Mouse (Mus musculus): ENCODE measurements around the gene Agtpbp1. TPM values are rescaled to one million over a fixed set of nuclear protein-coding genes. Genes with fewer than 3 reads are reported as not detected.

The Agtpbp1 gene
- polyA plus RNA-seq, 1 experiment from 2014 or later: 13.6 TPM

DNA sequence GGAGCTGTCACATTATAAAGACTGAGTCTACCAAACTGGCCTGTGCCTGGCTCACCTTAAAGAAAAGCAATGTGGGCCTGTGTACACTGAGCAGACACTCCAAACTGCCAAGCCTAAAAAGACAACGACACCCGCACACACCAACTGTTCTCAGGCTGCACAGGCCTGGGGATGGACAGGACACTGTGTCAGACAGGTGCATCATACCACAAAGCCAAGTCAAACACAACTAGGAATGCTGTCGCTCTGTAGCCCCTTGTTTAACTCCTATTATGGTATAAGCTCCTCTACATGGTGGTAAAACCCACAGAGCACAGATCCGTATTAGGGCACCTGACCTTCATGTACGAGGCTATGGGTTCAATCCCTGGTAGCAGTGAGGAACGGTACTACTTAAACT lies 65.5 kb downstream of the Agtpbp1 start:
- H3K27ac ChIP-seq: no peak overlapping the region
- no peak overlapping the region for H3K4me3 ChIP-seq
- no peak for DNase-seq (ENCODE audit: extremely low spot score, low spot score)
- no peaks in the 10 kb centered on the region for H3K9me3 ChIP-seq
- 93% methylated on average over 6 of the region's 6 CpGs for WGBS
- H3K36me3 ChIP-seq (replicated peaks): peaks cover 2% of the 10 kb centered on the region; the same call in 1 of the 2 replicates
- H3K4me1 ChIP-seq: no peaks in the 10 kb centered on the region
- H3K27me3 ChIP-seq (ENCODE audit: poor library complexity, severe bottlenecking): no peaks in the 10 kb centered on the region

DNA sequence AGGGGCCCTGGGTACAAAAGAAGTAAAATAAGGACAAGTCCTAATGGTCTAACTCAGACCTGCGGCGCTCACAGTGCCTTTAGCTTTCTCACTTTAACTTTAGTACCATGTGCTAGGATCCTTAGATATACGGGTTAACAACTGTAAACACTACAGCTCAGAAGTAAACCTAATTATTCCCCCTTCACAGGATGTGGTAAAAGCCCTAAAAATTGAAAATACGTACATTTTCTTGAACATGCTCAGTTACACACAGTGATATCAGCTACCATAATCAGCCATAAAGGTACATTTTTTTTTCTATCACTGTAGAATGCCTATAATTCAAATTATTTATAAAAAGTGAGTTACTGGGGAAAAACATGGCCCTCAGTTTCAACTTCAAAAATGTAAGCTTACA lies 67.0 kb downstream of the Agtpbp1 start:
- Histone ChIP-seq H3K9me3 (no peaks in the 10 kb centered on the region), H3K36me3 (replicated peaks) (no peaks in the 10 kb centered on the region), H3K4me1 (no peaks in the 10 kb centered on the region), H3K4me3 (no peak overlapping the region), H3K27me3 (ENCODE audit: poor library complexity, severe bottlenecking) (no peaks in the 10 kb centered on the region), H3K27ac (no peak overlapping the region)
- 82% methylated on average over 4 of the region's 4 CpGs for WGBS
- DNase-seq (ENCODE audit: extremely low spot score, low spot score): no peak

DNA sequence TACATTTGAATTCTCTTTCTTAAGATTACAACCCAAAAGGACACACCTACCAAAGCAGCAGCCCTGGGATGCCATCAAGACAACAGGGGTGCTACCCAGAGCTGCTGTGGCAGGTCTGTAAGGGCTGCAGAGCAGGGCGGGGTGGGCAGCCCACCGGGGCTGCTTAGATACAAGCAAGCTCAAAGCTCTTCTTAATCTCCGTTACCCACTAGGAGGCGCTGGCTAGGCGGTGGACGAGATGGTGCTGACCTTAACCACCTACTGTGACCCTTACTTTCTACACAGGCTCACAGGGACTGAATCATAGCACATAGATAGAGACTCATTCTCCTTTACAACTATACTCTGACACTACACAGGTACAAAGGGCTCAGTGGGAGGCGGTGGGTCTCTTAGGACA lies 70.0 kb downstream of the Agtpbp1 start:
- no peak overlapping the region for H3K27ac ChIP-seq
- peak; percentile 32 for DNase-seq (ENCODE audit: extremely low spot score, low spot score)
- no peaks in the 10 kb centered on the region for H3K27me3 ChIP-seq (ENCODE audit: poor library complexity, severe bottlenecking)
- peaks cover 5% of the 10 kb centered on the region for H3K36me3 ChIP-seq (replicated peaks)
- H3K9me3 ChIP-seq: no peaks in the 10 kb centered on the region
- 18% methylated on average over 7 of the region's 7 CpGs for WGBS
- H3K4me1 ChIP-seq: no peaks in the 10 kb centered on the region
- H3K4me3 ChIP-seq: no peak overlapping the region

DNA sequence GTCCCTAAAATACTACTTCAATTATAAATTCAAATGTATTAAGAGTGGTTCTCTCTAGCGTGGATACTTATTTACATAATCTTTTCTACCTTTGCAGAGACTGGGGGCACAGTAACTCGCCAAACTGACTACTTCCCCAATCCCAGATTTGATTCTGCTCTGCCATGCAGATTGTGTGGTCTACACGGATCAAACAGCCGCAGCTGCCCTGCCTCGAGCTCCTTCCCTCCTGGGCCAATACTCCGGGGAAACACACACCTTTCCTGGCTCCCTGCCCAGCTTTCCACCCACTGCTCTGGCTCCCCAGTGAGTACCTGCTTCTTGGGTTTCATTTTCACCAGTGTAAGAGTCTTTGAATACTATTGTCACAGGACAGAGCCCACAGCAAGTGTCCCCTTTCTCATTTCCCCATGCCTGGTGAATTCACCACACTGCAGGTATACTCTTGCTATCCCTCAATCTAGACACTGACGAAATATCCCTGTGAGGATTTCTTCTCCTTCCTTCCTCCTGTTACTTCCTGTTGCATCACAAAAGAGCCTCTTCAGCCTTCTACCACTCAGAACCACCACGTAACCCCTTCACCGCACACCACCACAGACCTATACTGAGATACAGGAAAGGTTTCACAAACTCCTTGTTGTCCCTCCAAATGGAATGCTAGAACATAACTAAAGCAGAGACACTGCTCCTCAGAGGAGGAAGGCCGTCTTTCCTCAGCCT lies 75.2 kb downstream of the Agtpbp1 start:
- H3K4me3 ChIP-seq: no peak overlapping the region
- peaks cover 5% of the 10 kb centered on the region for H3K36me3 ChIP-seq (replicated peaks)
- WGBS: 77% methylated on average over 10 of the region's 10 CpGs
- DNase-seq (ENCODE audit: extremely low spot score, low spot score): no peak
- no peaks in the 10 kb centered on the region for H3K27me3 ChIP-seq (ENCODE audit: poor library complexity, severe bottlenecking)
- no peaks in the 10 kb centered on the region for H3K4me1 ChIP-seq
- no peaks in the 10 kb centered on the region for H3K9me3 ChIP-seq
- no peak overlapping the region for H3K27ac ChIP-seq

DNA sequence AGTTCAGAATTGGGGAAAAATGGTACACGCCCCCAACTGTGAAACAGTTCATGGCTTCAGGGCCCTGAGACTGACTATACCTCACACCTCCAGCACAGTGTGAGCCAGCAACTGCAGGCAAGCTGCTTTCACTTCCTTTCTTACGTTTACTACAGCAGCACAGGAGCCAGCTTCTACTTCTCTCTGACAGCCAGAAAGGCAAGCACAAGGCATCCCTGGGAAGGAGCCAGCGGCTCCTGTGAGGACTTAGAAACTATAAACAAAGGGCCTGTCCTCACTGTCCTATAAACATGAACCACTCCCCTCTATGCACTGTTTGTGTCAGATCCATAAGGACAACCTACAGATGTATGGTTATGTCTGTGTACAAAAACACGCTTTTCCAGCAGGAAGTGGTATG lies 76.4 kb downstream of the Agtpbp1 start:
- no peaks in the 10 kb centered on the region for H3K27me3 ChIP-seq (ENCODE audit: poor library complexity, severe bottlenecking)
- H3K36me3 ChIP-seq (replicated peaks): peaks cover 5% of the 10 kb centered on the region
- no peak overlapping the region for H3K27ac ChIP-seq
- no peaks in the 10 kb centered on the region for H3K4me1 ChIP-seq
- WGBS: 81% methylated on average over 4 of the region's 4 CpGs
- H3K9me3 ChIP-seq: no peaks in the 10 kb centered on the region
- H3K4me3 ChIP-seq: no peak overlapping the region
- no peak for DNase-seq (ENCODE audit: extremely low spot score, low spot score)

DNA sequence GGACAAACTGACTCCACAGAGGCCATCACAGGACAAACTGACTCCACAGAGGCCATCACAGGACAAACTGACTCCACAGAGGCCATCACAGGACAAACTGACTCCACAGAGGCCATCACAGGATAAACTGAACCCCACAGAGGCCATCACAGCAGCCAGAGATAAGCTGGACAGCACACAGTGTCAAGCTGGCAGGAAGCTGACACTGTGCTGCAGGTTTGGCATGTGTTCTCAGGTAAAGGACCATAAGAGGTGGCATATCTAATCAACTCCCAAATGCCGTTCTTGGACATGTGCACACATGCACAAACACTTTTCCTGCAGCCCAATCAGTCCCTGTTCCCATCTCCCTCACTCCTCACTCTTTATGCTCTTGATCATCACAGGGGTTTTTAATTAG lies 78.6 kb downstream of the Agtpbp1 start:
- Histone ChIP-seq H3K4me3 (no peak overlapping the region), H3K4me1 (no peaks in the 10 kb centered on the region), H3K27me3 (ENCODE audit: poor library complexity, severe bottlenecking) (no peaks in the 10 kb centered on the region), H3K9me3 (no peaks in the 10 kb centered on the region), H3K36me3 (replicated peaks) (no peaks in the 10 kb centered on the region; the same call in 1 of the 2 replicates), H3K27ac (no peak overlapping the region)
- no peak for DNase-seq (ENCODE audit: extremely low spot score, low spot score)
- 88% methylated on average over 1 of the region's 1 CpGs for WGBS

DNA sequence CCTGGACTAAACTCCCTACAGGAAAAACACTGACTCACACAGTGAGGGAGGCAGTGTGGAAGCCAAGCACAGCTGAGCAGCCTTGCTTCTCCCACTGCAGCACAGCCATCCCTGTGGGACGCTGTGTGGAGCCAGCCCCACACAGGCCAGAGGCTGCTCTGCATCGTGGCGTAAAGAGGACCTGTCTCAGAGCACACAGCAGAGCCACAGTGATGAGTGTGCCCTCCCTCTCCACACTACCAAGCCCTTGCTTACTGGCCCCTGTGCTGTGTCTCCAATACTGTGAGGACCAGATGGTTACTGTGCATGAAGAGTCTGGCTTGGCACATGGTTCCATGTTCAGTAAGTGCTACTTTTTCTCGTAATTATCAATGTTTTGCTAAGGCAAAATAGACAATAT lies 79.2 kb downstream of the Agtpbp1 start:
- Histone ChIP-seq H3K4me3 (no peak overlapping the region), H3K27me3 (ENCODE audit: poor library complexity, severe bottlenecking) (no peaks in the 10 kb centered on the region), H3K27ac (no peak overlapping the region), H3K4me1 (no peaks in the 10 kb centered on the region), H3K36me3 (replicated peaks) (no peaks in the 10 kb centered on the region; the same call in 1 of the 2 replicates), H3K9me3 (no peaks in the 10 kb centered on the region)
- 85% methylated on average over 4 of the region's 4 CpGs for WGBS
- DNase-seq (ENCODE audit: extremely low spot score, low spot score): no peak

DNA sequence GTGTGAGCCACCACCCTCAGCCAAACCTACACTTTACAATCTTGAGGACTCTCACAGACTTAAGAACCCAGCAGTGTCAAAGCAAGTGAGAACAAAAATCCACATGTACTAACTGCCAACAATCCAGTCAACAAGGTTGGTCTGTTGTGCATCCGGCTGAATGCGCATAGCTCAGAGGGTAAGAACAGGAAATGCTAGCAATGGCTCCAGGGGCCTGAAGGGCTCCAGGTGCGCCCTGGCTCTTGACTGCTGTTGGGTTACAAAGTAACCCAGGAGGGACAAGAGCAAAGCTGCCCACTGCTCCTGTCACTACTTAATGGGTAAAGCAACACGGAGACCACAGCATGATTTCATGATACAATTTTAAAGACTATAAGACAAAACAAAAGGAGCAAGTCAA lies 81.4 kb downstream of the Agtpbp1 start:
- no peaks in the 10 kb centered on the region for H3K9me3 ChIP-seq
- H3K27me3 ChIP-seq (ENCODE audit: poor library complexity, severe bottlenecking): no peaks in the 10 kb centered on the region
- H3K4me3 ChIP-seq: no peak overlapping the region
- peaks cover 7% of the 10 kb centered on the region; the same call in 1 of the 2 replicates for H3K36me3 ChIP-seq (replicated peaks)
- WGBS: 84% methylated on average over 4 of the region's 4 CpGs
- no peaks in the 10 kb centered on the region for H3K4me1 ChIP-seq
- no peak overlapping the region for H3K27ac ChIP-seq
- DNase-seq (ENCODE audit: extremely low spot score, low spot score): no peak

DNA sequence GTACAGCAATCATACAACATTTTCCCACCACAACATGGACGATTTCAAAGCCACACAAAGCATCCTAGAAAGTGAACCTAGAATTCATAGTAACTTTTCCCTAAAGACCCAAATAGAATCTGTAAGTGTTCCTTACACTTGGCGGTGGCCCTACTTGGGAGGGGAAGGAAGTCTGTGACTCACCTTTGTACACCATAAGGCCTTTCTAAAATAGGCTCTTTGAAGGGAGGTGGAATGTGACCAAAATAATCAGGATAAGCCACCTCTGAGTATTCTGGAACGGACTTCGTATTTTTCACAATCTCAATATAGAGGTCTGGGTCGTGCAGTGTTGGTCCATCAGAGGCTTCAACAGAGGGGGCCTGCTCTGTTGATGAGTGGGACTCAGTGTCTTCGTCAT lies 85.2 kb downstream of the Agtpbp1 start:
- H3K4me3 ChIP-seq: no peak overlapping the region
- peaks cover 12% of the 10 kb centered on the region for H3K36me3 ChIP-seq (replicated peaks)
- H3K27me3 ChIP-seq (ENCODE audit: poor library complexity, severe bottlenecking): no peaks in the 10 kb centered on the region
- peaks cover under 1% of the 10 kb centered on the region; the same call in 1 of the 2 replicates for H3K9me3 ChIP-seq
- no peak for DNase-seq (ENCODE audit: extremely low spot score, low spot score)
- no peak overlapping the region for H3K27ac ChIP-seq
- WGBS: 91% methylated on average over 6 of the region's 6 CpGs
- peaks cover 5% of the 10 kb centered on the region for H3K4me1 ChIP-seq

DNA sequence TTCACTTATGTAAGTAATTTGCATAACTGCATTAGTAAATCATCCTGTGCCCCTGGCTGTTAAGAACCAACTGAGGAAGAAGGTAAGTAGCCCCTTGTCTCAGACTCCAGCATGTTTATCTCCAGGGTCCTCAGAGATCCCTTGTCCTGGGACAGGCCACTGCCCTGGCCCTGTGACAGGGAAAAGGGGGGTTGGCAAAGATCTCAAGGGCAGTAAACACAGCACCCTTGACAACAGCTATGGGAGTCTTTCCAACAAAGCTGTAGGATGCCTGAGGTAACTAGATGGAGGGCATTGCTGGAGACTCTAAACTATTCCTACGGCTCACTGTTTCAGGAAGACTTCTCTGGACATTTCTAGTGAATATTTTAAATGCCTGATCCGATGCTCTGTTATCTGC lies 85.7 kb downstream of the Agtpbp1 start:
- Histone ChIP-seq H3K36me3 (replicated peaks) (peaks cover 17% of the 10 kb centered on the region), H3K27ac (no peak overlapping the region), H3K27me3 (ENCODE audit: poor library complexity, severe bottlenecking) (no peaks in the 10 kb centered on the region), H3K9me3 (peaks cover 5% of the 10 kb centered on the region; the same call in 1 of the 2 replicates), H3K4me1 (peaks cover 5% of the 10 kb centered on the region), H3K4me3 (no peak overlapping the region)
- WGBS: 87% methylated on average over 2 of the region's 2 CpGs
- DNase-seq (ENCODE audit: extremely low spot score, low spot score): no peak

DNA sequence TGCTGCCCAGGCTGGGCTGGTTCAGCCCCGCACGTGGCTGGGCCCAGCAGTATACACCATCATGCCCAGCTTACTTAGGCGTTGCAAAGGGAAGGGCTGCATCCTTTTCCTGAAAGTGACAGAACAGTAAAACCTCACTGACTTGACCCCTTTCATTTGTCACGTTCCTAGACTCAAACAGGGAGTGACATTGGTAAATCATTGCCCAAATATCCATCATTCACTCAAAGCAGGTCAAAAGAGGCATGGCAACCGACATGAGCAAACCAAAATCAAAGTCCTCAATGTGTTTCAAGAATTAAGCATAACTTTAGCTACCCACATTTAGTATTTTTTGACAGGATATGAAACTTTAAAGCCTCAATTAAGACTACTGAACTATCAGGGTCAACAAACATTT lies 86.8 kb downstream of the Agtpbp1 start:
- no peak overlapping the region for H3K4me3 ChIP-seq
- no peaks in the 10 kb centered on the region for H3K27me3 ChIP-seq (ENCODE audit: poor library complexity, severe bottlenecking)
- peaks cover 21% of the 10 kb centered on the region for H3K36me3 ChIP-seq (replicated peaks)
- DNase-seq (ENCODE audit: extremely low spot score, low spot score): no peak
- 92% methylated on average over 5 of the region's 5 CpGs for WGBS
- H3K9me3 ChIP-seq: peaks cover 5% of the 10 kb centered on the region; the same call in 1 of the 2 replicates
- no peak overlapping the region for H3K27ac ChIP-seq
- H3K4me1 ChIP-seq: peaks cover 5% of the 10 kb centered on the region

DNA sequence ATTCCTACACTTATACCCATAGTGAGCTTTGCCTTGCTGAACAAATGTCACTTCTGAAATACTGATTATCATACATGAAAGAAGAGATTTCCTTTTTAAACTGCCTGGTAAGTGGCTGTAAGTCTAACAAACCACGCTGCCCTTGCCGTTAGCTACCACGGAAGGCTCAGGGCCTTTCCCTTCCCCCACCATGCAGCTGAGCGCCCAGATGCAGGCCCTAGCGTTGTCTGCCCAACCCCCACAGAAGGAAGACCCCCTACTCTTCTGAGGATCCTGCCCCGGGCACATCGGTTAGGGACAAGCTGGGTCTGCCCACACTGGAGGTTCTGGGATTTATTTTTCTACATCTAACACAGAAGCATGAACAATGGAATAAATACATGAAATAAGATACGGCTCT lies 89.2 kb downstream of the Agtpbp1 start:
- peaks cover 5% of the 10 kb centered on the region for H3K4me1 ChIP-seq
- H3K4me3 ChIP-seq: no peak overlapping the region
- DNase-seq (ENCODE audit: extremely low spot score, low spot score): no peak
- no peaks in the 10 kb centered on the region for H3K27me3 ChIP-seq (ENCODE audit: poor library complexity, severe bottlenecking)
- peaks cover 21% of the 10 kb centered on the region for H3K36me3 ChIP-seq (replicated peaks)
- H3K27ac ChIP-seq: peak overlapping the region; percentile 40; the same call in 1 of the 2 replicates
- 34% methylated on average over 8 of the region's 8 CpGs for WGBS
- H3K9me3 ChIP-seq: peaks cover 5% of the 10 kb centered on the region; the same call in 1 of the 2 replicates

DNA sequence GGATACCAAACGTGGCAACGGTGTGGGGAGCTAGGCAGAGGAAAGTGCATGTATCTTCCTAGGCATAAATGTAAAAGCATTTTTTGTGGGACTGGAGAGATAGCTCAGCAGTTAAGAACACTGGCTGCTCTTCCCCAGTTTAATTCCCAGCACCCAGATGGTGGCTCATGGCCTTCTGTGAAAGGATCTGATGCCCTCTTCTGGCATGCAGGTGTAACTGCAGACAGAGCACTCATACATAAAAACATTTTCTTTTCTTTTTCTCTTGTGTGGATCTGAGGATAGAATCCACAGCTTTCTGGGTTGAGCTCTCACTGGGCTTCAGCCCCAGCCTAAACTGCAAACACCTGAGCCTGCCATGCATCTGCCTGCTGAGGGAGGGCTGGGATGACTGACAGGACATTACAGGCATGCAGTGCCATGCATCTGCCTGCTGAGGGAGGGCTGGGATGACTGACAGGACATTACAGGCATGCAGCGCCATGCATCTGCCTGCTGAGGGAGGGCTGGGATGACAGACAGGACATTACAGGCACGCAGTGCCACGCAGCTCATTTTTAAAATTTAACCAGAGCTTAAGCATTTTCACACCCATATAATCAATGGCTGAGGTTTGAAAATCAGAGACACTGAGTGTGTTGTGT lies 90.3 kb downstream of the Agtpbp1 start:
- no peak overlapping the region for H3K4me3 ChIP-seq
- no peak overlapping the region for H3K27ac ChIP-seq
- DNase-seq (ENCODE audit: extremely low spot score, low spot score): no peak
- peaks cover 5% of the 10 kb centered on the region; the same call in 1 of the 2 replicates for H3K9me3 ChIP-seq
- peaks cover 5% of the 10 kb centered on the region for H3K4me1 ChIP-seq
- WGBS: 87% methylated on average over 5 of the region's 5 CpGs
- H3K36me3 ChIP-seq (replicated peaks): peaks cover 13% of the 10 kb centered on the region
- H3K27me3 ChIP-seq (ENCODE audit: poor library complexity, severe bottlenecking): no peaks in the 10 kb centered on the region
